Mouse (Mus musculus): ENCODE results near the gene Rpl22. TPM values are rescaled to one million over a fixed set of nuclear protein-coding genes. Genes with fewer than 3 reads are reported as not detected.

Rpl22 gene
- 458 TPM for polyA plus RNA-seq (2017; shearing (Covaris generic))

GRCm38 (mm10) chr4:152325574-152326411, at the start of gene Rpl22:
Rpl22 (plus strand) TSS chr4:152325742.

DNA sequence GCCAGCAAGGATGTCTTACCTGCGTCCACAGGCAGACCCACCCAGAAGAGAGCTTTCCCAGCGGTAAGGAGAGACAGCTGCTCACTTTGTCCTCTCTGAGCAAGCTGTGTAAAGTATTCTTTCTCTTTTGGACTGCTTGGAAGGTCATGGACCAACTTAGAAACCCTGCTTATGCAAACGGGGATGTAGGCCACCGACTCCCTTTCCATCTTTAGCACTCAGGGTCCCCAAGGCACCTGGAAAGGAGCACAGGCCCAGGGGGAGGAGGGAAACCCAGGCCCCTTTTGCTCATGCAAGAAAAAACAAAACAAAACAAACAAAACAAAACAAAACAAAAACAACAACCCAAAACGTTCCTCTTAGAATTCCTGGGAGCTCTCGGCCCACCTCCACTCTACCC, 34.0 kb upstream of the Rpl22 start, which contains the start of gene Hes3:
TSS of gene Hes3 (minus strand) at position 101 of the 400 bp plus-strand sequence.

DNA sequence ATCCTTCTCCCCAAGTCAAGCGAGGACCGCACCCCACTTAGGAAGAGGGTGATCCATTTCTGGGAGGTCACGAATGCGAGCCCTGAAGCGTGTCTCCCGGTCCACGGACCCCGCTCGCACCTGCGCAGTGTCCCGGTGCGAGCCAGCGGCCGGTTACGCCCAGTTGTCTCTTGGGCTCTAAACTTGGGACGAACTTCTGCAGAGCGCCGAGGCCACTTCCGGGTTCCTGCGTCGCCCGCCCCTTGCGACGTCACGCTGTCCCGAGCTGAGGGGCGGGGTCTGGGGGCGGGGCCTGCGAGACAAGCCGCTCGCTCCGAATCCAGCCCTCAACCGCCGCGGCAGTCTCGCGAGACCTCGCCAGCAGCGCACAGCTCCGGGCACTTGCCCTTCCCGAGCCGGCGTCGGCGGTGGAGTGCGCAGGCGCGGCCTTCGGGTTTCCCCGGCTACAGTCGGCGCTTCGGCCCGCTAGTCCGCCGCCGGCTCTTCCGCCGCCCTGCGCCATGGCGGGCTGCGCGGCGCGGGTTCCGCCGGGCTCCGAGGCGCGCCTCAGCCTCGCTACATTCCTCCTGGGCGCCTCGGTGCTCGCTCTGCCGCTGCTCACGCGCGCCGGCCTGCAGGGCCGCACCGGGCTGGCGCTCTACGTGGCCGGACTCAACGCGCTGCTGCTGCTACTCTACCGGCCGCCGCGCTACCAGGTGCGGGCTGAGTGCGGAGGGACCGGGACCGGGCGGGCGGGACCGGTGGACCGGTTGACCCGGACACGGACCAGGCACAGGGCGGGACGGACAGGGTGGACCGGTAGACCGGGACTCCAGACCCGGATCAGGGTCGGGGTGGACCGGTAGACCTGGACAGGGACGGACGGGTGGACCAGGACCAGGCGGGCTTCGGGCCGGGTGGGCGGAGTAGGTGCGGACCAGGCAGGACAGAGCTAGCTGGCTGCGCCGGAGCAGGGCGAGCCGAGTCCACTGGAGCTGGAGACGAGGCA, 28.4 kb upstream of the Rpl22 start, which contains the start of gene Icmt:
TSS of gene Icmt (plus strand) at position 354 of the 988 bp plus-strand sequence.

GRCm38 (mm10) chr4:152318517-152319234, 6.9 kb upstream of the Rpl22 start, which contains the start of gene Rnf207:
Rnf207 (minus strand) TSS chr4:152318993.

DNA sequence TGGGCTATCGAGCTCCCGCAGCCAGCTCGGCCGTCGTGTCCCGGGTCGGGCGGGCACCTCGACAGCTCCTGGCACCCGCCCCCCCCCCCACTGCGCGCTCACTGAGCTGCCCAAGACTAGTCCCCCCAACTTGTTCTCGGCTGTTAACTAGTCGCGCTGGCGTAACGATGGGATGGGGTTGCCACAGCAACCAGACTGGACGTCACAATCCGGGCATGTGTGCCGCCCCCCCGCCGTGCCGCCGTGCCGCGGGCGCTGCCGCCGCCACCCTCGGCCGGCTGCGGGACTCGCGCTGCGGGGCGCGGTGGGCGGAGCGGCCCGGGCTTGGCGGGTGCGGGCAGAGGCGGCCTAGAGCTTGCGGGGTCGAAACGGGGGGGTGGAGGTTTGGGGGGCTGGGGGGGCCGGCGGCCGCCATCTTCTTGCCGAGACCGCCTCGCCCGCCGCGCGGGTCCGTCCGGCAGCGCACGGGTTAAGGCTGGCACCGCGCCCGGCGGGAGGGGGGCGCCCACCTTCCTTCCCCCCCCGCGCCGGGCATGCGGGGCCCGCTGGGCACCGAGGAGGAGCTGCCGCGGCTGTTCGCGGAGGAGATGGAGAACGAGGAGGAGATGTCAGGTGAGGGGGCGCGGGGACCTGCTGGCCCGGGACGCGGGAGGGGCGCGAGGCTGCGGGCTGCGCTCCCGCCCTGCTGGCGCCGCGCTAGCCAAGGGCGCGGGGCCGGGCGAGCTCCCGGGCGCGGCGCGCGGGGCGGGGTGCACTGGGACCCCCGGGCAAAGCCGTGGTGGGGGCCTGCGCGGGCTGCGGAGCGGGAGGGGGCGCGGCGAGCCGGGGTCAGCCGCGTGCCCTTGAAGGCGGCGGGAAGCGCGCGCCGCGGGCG, 13.1 kb downstream of the Rpl22 start, which contains the start of gene Chd5:
TSS of gene Chd5 (plus strand) at position 233 of the 874 bp plus-strand sequence.

Other genes with a start within 250 kb of the Rpl22 start
- 197 TPM for gene Tnfrsf25, start 209.8 kb upstream of the Rpl22 start, polyA plus RNA-seq (2017; shearing (Covaris generic))
- gene Espn, start 173.4 kb upstream of the Rpl22 start, polyA plus RNA-seq (2017; shearing (Covaris generic)) = 16.8 TPM
- not detected for gene Hes2, start 166.9 kb upstream of the Rpl22 start, polyA plus RNA-seq (2017; shearing (Covaris generic))
- 119 TPM for gene Acot7, start 147.6 kb upstream of the Rpl22 start, polyA plus RNA-seq (2017; shearing (Covaris generic))
- gene Gpr153, start 51.5 kb upstream of the Rpl22 start, polyA plus RNA-seq (2017; shearing (Covaris generic)) = 0.10 TPM
- not detected for gene Hes3, start 34.1 kb upstream of the Rpl22 start, polyA plus RNA-seq (2017; shearing (Covaris generic))
- 5.7 TPM for gene Icmt, start 28.5 kb upstream of the Rpl22 start, polyA plus RNA-seq (2017; shearing (Covaris generic))
- not detected for gene Rnf207, start 6.7 kb upstream of the Rpl22 start, polyA plus RNA-seq (2017; shearing (Covaris generic))
- gene Chd5, start 12.9 kb downstream of the Rpl22 start, polyA plus RNA-seq (2017; shearing (Covaris generic)) = 0.41 TPM
- gene Nphp4, start 151.0 kb downstream of the Rpl22 start, polyA plus RNA-seq (2017; shearing (Covaris generic)) = 0.95 TPM
- 120 TPM for gene Kcnab2, start 152.1 kb downstream of the Rpl22 start, polyA plus RNA-seq (2017; shearing (Covaris generic))

All from inflammation-experienced regulatory T-cells, adult 16 weeks (primary cell).